Mouse (Mus musculus) kidney, adult 11 months (tissue): ENCODE results near the gene Elk3.
A peak's percentile ranks its signal among the peaks of the same experiment; 100 is the strongest.

Experiments used
- DNase-seq: peaks from one replicate; pipeline ENCODE4 v3.0.0; 2022

The Elk3 gene

GRCm38 (mm10) chr10:93231893-93232292, 79.0 kb downstream of the Elk3 start:
- no peak for DNase-seq

- DNase-seq: no peak
Measured at GRCm38 (mm10) chr10:93231490-93231889, 79.4 kb downstream of the Elk3 start.

GRCm38 (mm10) chr10:93228401-93229007, 82.4 kb downstream of the Elk3 start:
- no peak for DNase-seq

GRCm38 (mm10) chr10:93227921-93228320, 83.0 kb downstream of the Elk3 start:
- DNase-seq: no peak

GRCm38 (mm10) chr10:93225751-93226150, 85.2 kb downstream of the Elk3 start:
- DNase-seq: no peak

GRCm38 (mm10) chr10:93215051-93215763, 95.7 kb downstream of the Elk3 start:
- DNase-seq: no peak

GRCm38 (mm10) chr10:93214251-93214650, 96.7 kb downstream of the Elk3 start:
- DNase-seq: peak; percentile 58

- DNase-seq: no peak
Measured at GRCm38 (mm10) chr10:93213339-93213738, 97.6 kb downstream of the Elk3 start.

GRCm38 (mm10) chr10:93212699-93213098, 98.2 kb downstream of the Elk3 start:
- DNase-seq: no peak

GRCm38 (mm10) chr10:93207176-93207575, 103.8 kb downstream of the Elk3 start:
- no peak for DNase-seq

- no peak for DNase-seq
Measured at GRCm38 (mm10) chr10:93205287-93205956, 105.5 kb downstream of the Elk3 start.

- DNase-seq: peak; percentile 38
Measured at GRCm38 (mm10) chr10:93201846-93202458, 109.0 kb downstream of the Elk3 start.

- DNase-seq: no peak
Measured at GRCm38 (mm10) chr10:93198958-93199357, 112.0 kb downstream of the Elk3 start.
